9 mouse cellular contexts compared by ENCODE assay signal in genomic region chr2:160066491-160067303, GRCm38 (mm10).
DNase-seq lines count a peak whose midpoint lies in the region; ATAC-seq and TF ChIP-seq lines count a peak whose summit lies in the region.
"Had no signal": no experiment of that assay in that cellular context is flagged by ENCODE, and none has a peak within 500 bp of the region (broad histone marks: within the 10 kb centered on the region; RNA-seq: fewer than 3 reads in every experiment).

No protein-coding gene starts in this region.

- no peak for TF ChIP-seq POLR2A in thymus, adult 2 months (IDR thresholded peaks at IDR 0.05; ENCODE audit: control insufficient read depth, extremely low read depth, insufficient read depth, low read length, poor library complexity)

- intact Hi-C loops in left cerebral cortex, postnatal 25 days (cut with DNase I) = no loop called here

- ATAC-seq in forebrain, embryonic 12.5 days (ENCODE audit: low FRiP score) = peak; percentile 49; the same call in 1 of the 2 replicates
- ATAC-seq in forebrain, embryonic 15.5 days (replicated peaks) = no peak
- ATAC-seq in intestine, embryonic 16.5 days = peak; percentile 83
- no peak for ATAC-seq in megakaryocyte-erythroid progenitor cell, adult 5-6 weeks (replicated peaks; ENCODE audit: low FRiP score, low TSS enrichment, poor library complexity, severe bottlenecking)

- no peak overlapping the region for H3K27ac ChIP-seq in forebrain, embryonic 12.5 days
- no peak overlapping the region for H3K27ac ChIP-seq in forebrain, embryonic 15.5 days (replicated peaks)
- H3K27ac ChIP-seq in intestine, embryonic 16.5 days (ENCODE audit: low read length) = peak overlapping the region; percentile 73
- H3K27ac ChIP-seq in thymus, adult 2 months (ENCODE audit: control insufficient read depth, insufficient read depth, low read length) = no peak overlapping the region
- H3K27ac ChIP-seq: limb, embryonic 13.5 days had no signal

- peaks cover 40% of the 10 kb centered on the region for H3K27me3 ChIP-seq in forebrain, embryonic 12.5 days
- H3K27me3 ChIP-seq in forebrain, embryonic 15.5 days = no peaks in the 10 kb centered on the region
- H3K27me3 ChIP-seq in intestine, embryonic 16.5 days (replicated peaks; ENCODE audit: control insufficient read depth, insufficient read depth, low read length) = no peaks in the 10 kb centered on the region
- no peaks in the 10 kb centered on the region for H3K27me3 ChIP-seq in thymus, adult 2 months (ENCODE audit: control insufficient read depth, insufficient read depth, low read length)
- H3K27me3 ChIP-seq: limb, embryonic 13.5 days had no signal

- H3K4me1 ChIP-seq in forebrain, embryonic 12.5 days = peaks cover 6% of the 10 kb centered on the region
- H3K4me1 ChIP-seq in forebrain, embryonic 15.5 days = peaks cover 10% of the 10 kb centered on the region
- H3K4me1 ChIP-seq in intestine, embryonic 16.5 days (ENCODE audit: control insufficient read depth, insufficient read depth, low read length) = peaks cover 7% of the 10 kb centered on the region
- no peaks in the 10 kb centered on the region for H3K4me1 ChIP-seq in thymus, adult 2 months (replicated peaks; ENCODE audit: control insufficient read depth, insufficient read depth, low read length)

- no peak overlapping the region for H3K4me3 ChIP-seq in forebrain, embryonic 12.5 days (replicated peaks)
- no peak overlapping the region for H3K4me3 ChIP-seq in forebrain, embryonic 15.5 days
- no peak overlapping the region for H3K4me3 ChIP-seq in intestine, embryonic 16.5 days (ENCODE audit: low read length)
- H3K4me3 ChIP-seq in thymus, adult 2 months (ENCODE audit: control insufficient read depth, insufficient read depth, low read length) = no peak overlapping the region
- H3K4me3 ChIP-seq: limb, embryonic 13.5 days had no signal

- no peaks in the 10 kb centered on the region for H3K36me3 ChIP-seq in forebrain, embryonic 12.5 days (replicated peaks)
- H3K36me3 ChIP-seq in forebrain, embryonic 15.5 days = no peaks in the 10 kb centered on the region
- no peaks in the 10 kb centered on the region for H3K36me3 ChIP-seq in intestine, embryonic 16.5 days (ENCODE audit: control insufficient read depth, insufficient read depth, low read length)
- H3K36me3 ChIP-seq in thymus, adult 2 months (ENCODE audit: control insufficient read depth, insufficient read depth, low read length) = no peaks in the 10 kb centered on the region
- H3K36me3 ChIP-seq: limb, embryonic 13.5 days had no signal

- H3K9me3 ChIP-seq in forebrain, embryonic 12.5 days = no peaks in the 10 kb centered on the region
- no peaks in the 10 kb centered on the region for H3K9me3 ChIP-seq in forebrain, embryonic 15.5 days
- H3K9me3 ChIP-seq in intestine, embryonic 16.5 days (ENCODE audit: control insufficient read depth, low read length) = no peaks in the 10 kb centered on the region
- H3K9me3 ChIP-seq: limb, embryonic 13.5 days had no signal

- H3K9ac ChIP-seq in forebrain, embryonic 12.5 days = no peak overlapping the region
- no peak overlapping the region for H3K9ac ChIP-seq in forebrain, embryonic 15.5 days (replicated peaks)
- H3K9ac ChIP-seq in intestine, embryonic 16.5 days (ENCODE audit: low read depth, low read length) = no peak overlapping the region
- H3K9ac ChIP-seq: limb, embryonic 13.5 days had no signal

- no peak overlapping the region for H3K4me2 ChIP-seq in forebrain, embryonic 12.5 days
- no peak overlapping the region for H3K4me2 ChIP-seq in forebrain, embryonic 15.5 days (replicated peaks)
- peak overlapping the region; percentile 37 for H3K4me2 ChIP-seq in intestine, embryonic 16.5 days (ENCODE audit: low read depth, low read length)
- H3K4me2 ChIP-seq: limb, embryonic 13.5 days had no signal

- no peak for TF ChIP-seq CTCF in thymus, adult 2 months (IDR thresholded peaks at IDR 0.05; ENCODE audit: borderline replicate concordance, control insufficient read depth, extremely low read depth, insufficient read depth, low read length, poor library complexity)

- DNase-seq in adrenal gland, adult 18-20 months (ENCODE audit: low spot score in 2 of 2) = peak; percentile 50
- DNase-seq in gastrocnemius, postnatal 10 days = peak; percentile 64
- DNase-seq in left cerebral cortex, postnatal 25 days (ENCODE audit: low spot score in 2 of 2) = peak; percentile 16 to 58
- DNase-seq in thymus, adult 2 months = no peak

- 30% methylated on average over 6 of the region's 6 CpGs for WGBS in forebrain, embryonic 12.5 days
- WGBS in forebrain, embryonic 15.5 days = 18% methylated on average over 6 of the region's 6 CpGs
- 42% methylated on average over 6 of the region's 6 CpGs for WGBS in intestine, embryonic 16.5 days
- 42% methylated on average over 6 of the region's 6 CpGs for WGBS in thymus, adult 2 months

Comparison
In these comparisons a context has a peak if more than half of its experiments do, and no peak if none do; other contexts are left out.
1. ATAC-seq: peak in forebrain, embryonic 12.5 days (single experiment) and intestine, embryonic 16.5 days (single experiment); none in forebrain, embryonic 15.5 days (single experiment) and megakaryocyte-erythroid progenitor cell, adult 5-6 weeks (single experiment).